Mouse (Mus musculus): ENCODE measurements around the gene Sox30. TPM values are rescaled to one million over a fixed set of nuclear protein-coding genes. Genes with fewer than 3 reads are reported as not detected.

Sox30 gene
- polyA plus RNA-seq, 1 experiment from 2014 or later: 0.05 TPM

DNA sequence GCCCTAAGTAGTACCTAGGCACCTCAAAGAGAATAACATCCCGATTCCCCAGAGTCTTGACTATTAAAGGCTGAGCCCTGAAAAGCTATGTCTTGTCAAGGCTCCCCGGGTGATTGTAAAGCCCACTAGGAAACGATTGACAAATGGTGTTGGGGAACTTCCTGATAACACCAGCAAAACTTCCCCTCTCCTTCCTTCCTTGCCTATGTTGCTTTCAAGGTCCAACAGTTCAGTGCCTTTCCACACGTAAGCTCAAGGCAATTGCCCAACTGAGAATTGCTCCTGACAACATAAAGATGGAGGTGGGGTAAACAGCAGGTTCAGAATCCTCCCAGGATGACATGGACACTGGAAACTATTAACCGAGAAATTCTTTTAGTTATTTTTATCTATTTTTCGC is 42.9 kb downstream of the Sox30 start:
- WGBS: 94% methylated on average over 6 of the region's 6 CpGs
- Histone ChIP-seq H3K4me2 (replicated peaks) (no peak overlapping the region), H3K27me3 (no peaks in the 10 kb centered on the region), H3K9me3 (no peaks in the 10 kb centered on the region), H3K4me1 (replicated peaks) (peaks cover 5% of the 10 kb centered on the region; the same call in 1 of the 2 replicates), H3K36me3 (no peaks in the 10 kb centered on the region), H3K9ac (replicated peaks) (no peak overlapping the region), H3K27ac (no peak overlapping the region), H3K4me3 (replicated peaks) (no peak overlapping the region)
- ATAC-seq: no peak

DNA sequence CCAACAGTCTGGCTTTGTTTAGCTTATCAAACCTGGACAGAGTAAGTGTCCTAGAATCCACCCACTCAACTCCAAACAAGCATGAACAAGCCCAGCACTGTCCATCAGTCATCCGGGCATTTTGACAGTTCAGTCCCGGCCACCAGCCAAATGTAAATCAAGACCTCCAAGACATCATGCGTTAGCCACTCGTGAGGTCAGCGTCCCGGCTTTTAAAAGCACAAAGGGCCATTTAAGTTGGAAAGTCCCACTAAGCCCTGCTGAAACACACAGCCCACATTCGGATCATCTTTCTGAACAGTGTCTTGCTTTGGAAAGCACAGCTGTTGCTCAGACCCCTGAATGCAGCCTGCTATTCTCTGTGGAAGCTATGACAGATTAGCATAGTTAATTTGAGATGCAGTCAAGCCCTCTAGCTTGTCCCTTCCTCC is 45.9 kb downstream of the Sox30 start:
- Histone ChIP-seq H3K27ac (no peak overlapping the region), H3K4me2 (replicated peaks) (no peak overlapping the region), H3K9ac (replicated peaks) (no peak overlapping the region), H3K27me3 (no peaks in the 10 kb centered on the region), H3K36me3 (no peaks in the 10 kb centered on the region), H3K4me3 (replicated peaks) (no peak overlapping the region), H3K4me1 (replicated peaks) (peaks cover 5% of the 10 kb centered on the region; the same call in 1 of the 2 replicates), H3K9me3 (no peaks in the 10 kb centered on the region)
- WGBS: 38% methylated on average over 7 of the region's 7 CpGs
- no peak for ATAC-seq

DNA sequence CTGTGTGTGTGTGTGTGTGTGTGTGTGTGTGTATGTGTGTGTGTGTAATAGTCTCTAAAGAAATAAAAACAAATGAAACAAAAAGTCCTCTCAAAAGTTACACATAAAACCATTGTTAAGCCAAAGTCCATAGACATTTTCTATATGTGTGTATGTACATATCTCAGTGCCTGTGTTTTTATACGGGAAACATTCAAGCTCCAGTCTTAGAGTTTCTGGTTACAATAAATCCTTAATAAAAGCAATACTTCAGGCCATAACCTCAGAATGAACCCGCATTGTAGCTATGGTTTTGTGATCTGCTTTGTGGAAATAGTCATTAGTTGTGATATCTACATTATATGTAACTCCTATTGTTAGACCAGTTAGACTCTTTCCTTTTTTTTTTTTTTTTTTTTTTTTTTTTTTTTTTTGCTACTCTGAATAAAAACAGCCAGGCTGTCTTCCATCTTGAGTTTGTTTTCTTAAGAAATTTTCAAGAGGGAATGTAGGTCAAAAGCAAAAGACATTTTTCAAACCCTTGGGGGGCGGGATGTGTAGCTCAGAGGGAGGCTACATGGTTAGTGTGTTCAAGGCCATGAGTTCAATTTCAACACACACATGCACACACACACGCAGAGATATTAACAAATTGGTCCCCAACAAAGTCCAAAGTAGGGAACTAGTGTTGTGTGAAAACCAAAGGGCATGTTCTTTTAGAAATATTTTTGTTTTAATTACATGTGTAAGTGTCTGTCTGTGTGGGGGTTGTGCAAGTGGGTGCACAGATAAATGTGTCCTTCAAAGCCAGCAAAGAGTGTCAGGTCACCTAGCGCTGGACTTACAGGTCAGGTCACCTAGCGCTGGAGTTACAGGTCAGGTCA is 48.1 kb downstream of the Sox30 start:
- H3K4me3 ChIP-seq (replicated peaks): no peak overlapping the region
- no peak for ATAC-seq
- no peak overlapping the region for H3K27ac ChIP-seq
- no peak overlapping the region for H3K4me2 ChIP-seq (replicated peaks)
- H3K27me3 ChIP-seq: no peaks in the 10 kb centered on the region
- H3K36me3 ChIP-seq: no peaks in the 10 kb centered on the region
- 89% methylated on average over 6 of the region's 6 CpGs for WGBS
- H3K9me3 ChIP-seq: no peaks in the 10 kb centered on the region
- H3K9ac ChIP-seq (replicated peaks): no peak overlapping the region
- peaks cover 5% of the 10 kb centered on the region; the same call in 1 of the 2 replicates for H3K4me1 ChIP-seq (replicated peaks)

DNA sequence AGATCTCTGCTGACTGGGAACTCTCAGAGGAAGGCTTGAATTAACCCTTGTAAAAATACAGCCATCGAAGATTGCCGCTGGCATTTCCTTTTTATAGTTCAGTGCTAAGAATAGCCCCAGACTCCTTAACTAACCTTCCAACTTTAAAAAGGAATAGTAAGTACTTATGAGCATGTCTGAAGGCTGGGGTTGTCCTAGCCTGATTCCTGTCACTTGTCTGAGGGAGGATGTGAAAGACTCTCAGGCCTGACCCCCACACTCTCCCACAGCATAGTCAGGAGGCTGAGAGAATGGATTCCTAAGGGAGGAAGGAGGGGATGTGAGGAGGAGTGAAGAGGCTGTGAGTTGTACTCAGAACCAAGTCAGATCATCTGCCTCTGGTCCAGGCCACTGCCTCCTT is 49.4 kb downstream of the Sox30 start:
- H3K9me3 ChIP-seq: no peaks in the 10 kb centered on the region
- H3K27ac ChIP-seq: no peak overlapping the region
- H3K4me1 ChIP-seq (replicated peaks): peaks cover 5% of the 10 kb centered on the region; the same call in 1 of the 2 replicates
- 79% methylated on average over 2 of the region's 2 CpGs for WGBS
- H3K9ac ChIP-seq (replicated peaks): no peak overlapping the region
- no peak for ATAC-seq
- no peak overlapping the region for H3K4me2 ChIP-seq (replicated peaks)
- H3K27me3 ChIP-seq: no peaks in the 10 kb centered on the region
- H3K4me3 ChIP-seq (replicated peaks): no peak overlapping the region
- no peaks in the 10 kb centered on the region for H3K36me3 ChIP-seq

DNA sequence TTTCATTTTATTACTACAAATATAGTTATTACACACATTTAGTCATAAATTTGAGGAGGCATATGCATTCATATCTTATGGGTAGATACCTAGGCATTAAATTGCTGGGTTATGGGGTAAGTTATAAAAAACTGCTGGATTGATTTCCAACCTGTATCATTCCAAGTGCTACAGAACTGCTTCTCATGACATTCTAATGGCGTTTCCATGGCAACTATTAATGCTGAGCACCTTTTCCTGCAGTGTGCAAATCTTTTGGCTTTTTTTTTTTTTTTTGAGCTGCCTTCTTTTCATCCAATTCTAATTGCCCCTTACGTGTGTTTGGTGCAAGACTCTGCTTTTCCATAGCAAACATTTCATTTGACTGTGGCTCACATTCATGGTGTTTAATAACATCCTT is 49.9 kb downstream of the Sox30 start:
- H3K4me3 ChIP-seq (replicated peaks): no peak overlapping the region
- no peak for ATAC-seq
- H3K27me3 ChIP-seq: no peaks in the 10 kb centered on the region
- no peaks in the 10 kb centered on the region for H3K9me3 ChIP-seq
- no peaks in the 10 kb centered on the region for H3K36me3 ChIP-seq
- no peak overlapping the region for H3K27ac ChIP-seq
- H3K4me2 ChIP-seq (replicated peaks): no peak overlapping the region
- H3K4me1 ChIP-seq (replicated peaks): peaks cover 5% of the 10 kb centered on the region; the same call in 1 of the 2 replicates
- no peak overlapping the region for H3K9ac ChIP-seq (replicated peaks)
- WGBS: 36% methylated on average over 2 of the region's 2 CpGs

DNA sequence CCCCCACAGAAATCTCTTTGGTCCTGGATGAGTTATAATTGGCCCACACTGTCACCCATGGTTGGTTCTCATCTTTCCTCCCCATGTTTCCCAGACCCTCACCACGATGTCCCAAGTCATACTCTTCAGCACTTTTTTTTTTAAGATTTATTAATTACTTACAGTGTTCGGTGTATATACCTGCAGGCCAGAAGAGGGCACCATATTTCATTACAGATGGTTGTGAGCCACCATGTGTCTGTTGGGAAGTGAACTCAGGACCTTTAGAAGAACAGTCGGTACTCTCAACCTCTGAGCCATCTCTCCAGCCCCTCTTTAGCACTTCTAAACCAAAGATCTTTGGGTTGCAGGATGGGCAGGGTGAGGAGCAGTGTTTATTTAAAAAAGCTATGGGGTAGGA is 51.4 kb downstream of the Sox30 start:
- no peak for ATAC-seq
- H3K9me3 ChIP-seq: no peaks in the 10 kb centered on the region
- H3K27ac ChIP-seq: no peak overlapping the region
- 62% methylated on average over 3 of the region's 3 CpGs for WGBS
- no peaks in the 10 kb centered on the region for H3K27me3 ChIP-seq
- no peak overlapping the region for H3K4me3 ChIP-seq (replicated peaks)
- no peaks in the 10 kb centered on the region for H3K4me1 ChIP-seq (replicated peaks)
- no peak overlapping the region for H3K9ac ChIP-seq (replicated peaks)
- no peak overlapping the region for H3K4me2 ChIP-seq (replicated peaks)
- no peaks in the 10 kb centered on the region for H3K36me3 ChIP-seq

DNA sequence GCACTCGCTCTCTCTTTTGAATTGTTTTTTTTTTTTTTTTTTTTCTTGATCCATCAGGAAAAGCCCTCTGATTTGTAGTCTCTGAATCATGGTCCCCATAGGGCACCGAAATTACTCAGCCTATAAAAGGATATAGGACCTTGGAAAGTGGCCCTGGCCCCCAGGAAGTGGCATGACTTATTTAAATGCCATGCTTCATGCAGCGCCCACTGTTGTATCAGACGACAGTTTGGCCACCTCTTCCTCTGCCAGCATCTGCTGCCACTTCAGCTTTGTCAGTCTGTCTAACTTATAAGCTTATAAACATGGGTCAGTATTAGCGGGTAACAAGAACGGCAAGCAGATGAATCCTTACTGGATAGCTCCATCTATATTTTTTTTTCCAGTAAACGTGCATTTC is 52.8 kb downstream of the Sox30 start:
- H3K4me3 ChIP-seq (replicated peaks): no peak overlapping the region
- H3K27me3 ChIP-seq: no peaks in the 10 kb centered on the region
- H3K27ac ChIP-seq: no peak overlapping the region
- H3K4me1 ChIP-seq (replicated peaks): no peaks in the 10 kb centered on the region
- H3K36me3 ChIP-seq: no peaks in the 10 kb centered on the region
- 94% methylated on average over 7 of the region's 7 CpGs for WGBS
- H3K9ac ChIP-seq (replicated peaks): no peak overlapping the region
- ATAC-seq: no peak
- H3K9me3 ChIP-seq: no peaks in the 10 kb centered on the region
- H3K4me2 ChIP-seq (replicated peaks): no peak overlapping the region

DNA sequence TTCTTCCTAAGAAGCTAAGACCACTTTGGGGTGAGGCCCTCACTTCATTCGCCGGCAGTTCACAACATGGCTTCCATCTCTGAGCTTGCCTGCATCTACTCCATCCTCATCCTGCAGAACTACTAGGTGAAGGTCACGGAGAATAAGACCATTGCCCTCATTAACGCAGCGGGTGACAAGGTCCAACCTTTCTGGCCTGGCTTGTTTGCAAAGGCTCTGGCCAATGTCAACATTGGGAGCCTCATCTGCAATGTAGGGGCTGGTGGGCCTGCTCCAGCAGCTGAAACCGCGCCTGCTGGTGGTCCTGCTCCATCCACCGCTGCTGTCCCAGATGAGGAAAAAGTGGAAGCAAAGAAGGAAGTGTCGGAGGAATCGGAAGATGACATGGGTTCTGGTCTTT is 56.3 kb downstream of the Sox30 start:
- Histone ChIP-seq H3K4me1 (replicated peaks) (no peaks in the 10 kb centered on the region), H3K4me3 (replicated peaks) (no peak overlapping the region), H3K27me3 (no peaks in the 10 kb centered on the region), H3K27ac (no peak overlapping the region), H3K9me3 (no peaks in the 10 kb centered on the region), H3K9ac (replicated peaks) (no peak overlapping the region), H3K4me2 (replicated peaks) (no peak overlapping the region), H3K36me3 (no peaks in the 10 kb centered on the region)
- ATAC-seq: no peak
- 95% methylated on average over 10 of the region's 10 CpGs for WGBS

DNA sequence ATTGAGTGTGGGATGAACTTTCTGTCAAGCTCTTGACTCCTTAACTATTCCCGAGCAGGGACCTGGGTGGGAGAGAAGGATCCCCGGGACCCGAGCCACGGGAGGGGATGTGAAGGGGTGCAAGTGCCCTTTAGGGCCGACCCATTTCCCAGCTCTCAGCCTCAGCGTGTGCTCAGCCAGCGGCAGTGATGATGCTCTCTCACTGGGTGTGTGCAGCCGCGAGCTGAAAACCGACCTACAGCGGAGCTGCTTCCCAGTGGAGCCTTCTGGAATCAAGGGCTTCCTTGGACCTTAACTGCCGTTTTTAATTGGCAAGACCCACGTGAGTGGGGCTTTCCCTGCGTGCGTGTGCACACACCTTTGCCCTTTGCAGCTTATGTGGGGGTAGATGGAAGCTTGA is 58.8 kb downstream of the Sox30 start:
- Histone ChIP-seq H3K9ac (replicated peaks) (no peak overlapping the region), H3K27ac (no peak overlapping the region), H3K27me3 (no peaks in the 10 kb centered on the region), H3K4me2 (replicated peaks) (no peak overlapping the region), H3K4me3 (replicated peaks) (no peak overlapping the region), H3K36me3 (no peaks in the 10 kb centered on the region), H3K9me3 (no peaks in the 10 kb centered on the region), H3K4me1 (replicated peaks) (no peaks in the 10 kb centered on the region)
- ATAC-seq: no peak
- WGBS: 83% methylated on average over 15 of the region's 15 CpGs

DNA sequence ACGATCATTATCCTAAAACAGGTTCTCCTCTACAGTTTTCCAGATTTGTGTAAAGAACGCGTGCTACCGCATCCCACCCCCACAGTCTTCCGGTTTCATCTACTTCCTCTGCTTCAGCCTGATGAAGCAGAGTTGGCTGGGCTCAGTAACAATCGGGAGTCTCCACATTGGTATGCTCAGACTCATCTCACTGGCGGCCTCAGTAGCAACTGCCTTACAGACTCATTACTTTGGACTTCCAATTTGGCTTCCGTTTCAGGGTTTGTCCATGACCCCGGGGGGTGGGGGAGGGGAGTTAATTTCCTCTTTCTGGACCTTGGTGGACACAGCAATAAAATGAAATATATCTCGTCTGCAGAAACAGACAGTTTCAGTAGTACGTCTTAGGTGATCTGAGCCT is 59.2 kb downstream of the Sox30 start:
- 78% methylated on average over 11 of the region's 11 CpGs for WGBS
- Histone ChIP-seq H3K27ac (no peak overlapping the region), H3K4me1 (replicated peaks) (no peaks in the 10 kb centered on the region), H3K36me3 (no peaks in the 10 kb centered on the region), H3K9me3 (no peaks in the 10 kb centered on the region), H3K9ac (replicated peaks) (no peak overlapping the region), H3K27me3 (no peaks in the 10 kb centered on the region), H3K4me3 (replicated peaks) (no peak overlapping the region), H3K4me2 (replicated peaks) (no peak overlapping the region)
- no peak for ATAC-seq

DNA sequence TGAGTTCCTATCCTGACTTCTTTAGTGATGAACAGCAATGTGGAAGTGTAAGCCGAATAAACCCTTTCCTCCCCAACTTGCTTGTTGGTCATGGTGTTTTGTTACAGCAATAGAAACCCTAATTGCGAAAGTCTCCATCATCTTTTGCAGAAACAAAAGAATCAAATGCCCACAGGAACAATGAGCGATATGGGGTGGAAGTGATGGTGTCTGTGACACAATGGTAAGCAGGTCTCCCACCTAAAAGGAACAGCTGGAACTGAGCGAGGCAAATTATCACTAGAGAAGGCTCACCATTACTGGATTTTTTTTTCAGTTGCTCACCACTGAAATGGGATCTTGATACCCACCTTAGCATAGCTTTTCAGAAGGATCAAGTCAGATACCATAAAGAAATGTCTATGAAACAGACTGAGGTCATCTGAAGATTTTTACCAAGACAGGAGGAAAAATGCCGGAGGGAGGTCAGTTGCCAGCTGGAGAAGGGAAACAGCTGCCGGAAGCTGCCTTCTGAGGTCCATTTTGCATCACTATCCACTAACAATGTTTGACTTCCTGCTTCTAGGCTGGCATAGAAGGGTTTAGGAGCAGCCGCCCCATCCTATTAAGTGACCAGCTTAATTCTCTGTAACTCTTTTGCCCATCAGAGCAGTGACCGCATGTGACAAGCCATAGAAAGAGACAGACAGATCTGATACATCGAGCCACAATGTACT is 60.9 kb downstream of the Sox30 start:
- Histone ChIP-seq H3K27ac (no peak overlapping the region), H3K4me3 (replicated peaks) (no peak overlapping the region), H3K9me3 (no peaks in the 10 kb centered on the region), H3K9ac (replicated peaks) (no peak overlapping the region), H3K4me1 (replicated peaks) (no peaks in the 10 kb centered on the region), H3K4me2 (replicated peaks) (no peak overlapping the region), H3K36me3 (no peaks in the 10 kb centered on the region), H3K27me3 (no peaks in the 10 kb centered on the region)
- no peak for ATAC-seq
- WGBS: 91% methylated on average over 9 of the region's 9 CpGs

DNA sequence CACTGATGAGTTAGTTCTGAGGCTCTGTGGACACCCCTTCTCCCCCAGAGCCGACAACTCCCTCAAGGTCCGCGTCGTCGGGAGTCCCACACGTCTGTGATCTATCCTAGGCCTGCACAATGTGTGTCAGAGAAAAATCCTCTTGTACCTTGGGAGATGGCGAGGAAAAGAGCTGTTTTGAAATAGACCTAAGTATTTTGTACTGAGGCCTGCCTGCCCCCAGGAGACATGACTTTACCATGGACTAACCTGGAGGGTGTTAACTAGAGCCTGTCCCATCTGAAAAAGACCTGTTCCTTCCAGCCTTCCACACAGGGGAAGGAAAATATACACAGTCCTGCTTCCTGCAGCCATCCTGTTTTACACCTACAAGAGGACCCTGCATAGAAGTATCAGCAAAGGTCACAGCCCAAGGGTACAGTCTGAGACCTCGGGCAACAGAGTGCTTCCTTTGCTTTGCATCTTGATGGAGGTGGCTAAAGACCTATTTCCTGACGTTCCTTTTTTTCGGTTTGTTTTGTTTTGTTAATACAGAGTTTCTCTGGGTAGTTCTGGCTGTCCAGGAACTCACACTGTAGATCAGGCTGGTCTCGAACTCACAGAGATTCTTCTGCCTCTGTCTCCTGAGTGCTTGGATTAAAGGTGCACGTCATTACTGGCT is 61.6 kb downstream of the Sox30 start:
- no peaks in the 10 kb centered on the region for H3K27me3 ChIP-seq
- H3K9ac ChIP-seq (replicated peaks): no peak overlapping the region
- no peak overlapping the region for H3K4me3 ChIP-seq (replicated peaks)
- H3K27ac ChIP-seq: no peak overlapping the region
- H3K36me3 ChIP-seq: no peaks in the 10 kb centered on the region
- WGBS: 89% methylated on average over 12 of the region's 12 CpGs
- H3K9me3 ChIP-seq: no peaks in the 10 kb centered on the region
- H3K4me2 ChIP-seq (replicated peaks): no peak overlapping the region
- ATAC-seq: no peak
- no peaks in the 10 kb centered on the region for H3K4me1 ChIP-seq (replicated peaks)
